Mouse (Mus musculus) mouse embryonic stem cell (cell line): ENCODE results near the gene Prune2.

Experiments
- in situ Hi-C, 2 experiments: fragments of 300-500 bp; cut with MboI; formaldehyde crosslinking; loops; 1 replicate in 1 of 2; 3 replicates in 1 of 2; pipeline ENCODE4 v1.14.3; 2019 to 2020; ENCODE audit warnings: low sequenced_read_pairs in 2 of 2, low pct_unique_long_range_greater_than_20kb in 1 of 2, mixed read lengths in 1 of 2; ENCODE audit not compliant: unreplicated experiment in 1 of 2

Gene Prune2

DNA sequence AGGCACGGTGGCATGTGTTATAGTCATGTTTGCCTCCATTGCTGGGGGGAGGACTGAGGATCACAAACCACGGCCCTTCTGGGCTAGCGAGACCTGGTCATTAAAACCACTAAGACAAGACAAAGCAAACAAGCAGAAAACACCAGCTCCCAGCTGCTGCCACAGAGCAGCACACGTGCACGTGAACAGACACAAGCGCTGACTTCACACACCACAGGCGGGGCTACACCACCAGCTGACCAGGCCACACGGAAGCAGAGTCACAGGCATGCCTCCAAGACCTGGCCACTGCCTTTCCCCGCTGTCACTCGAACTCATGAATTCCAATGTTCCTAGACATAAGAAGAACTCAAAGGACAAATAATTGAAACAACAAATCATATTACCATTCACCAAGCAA lies 125.5 kb downstream of the Prune2 start:
- in situ Hi-C loops, result no loop called here

DNA sequence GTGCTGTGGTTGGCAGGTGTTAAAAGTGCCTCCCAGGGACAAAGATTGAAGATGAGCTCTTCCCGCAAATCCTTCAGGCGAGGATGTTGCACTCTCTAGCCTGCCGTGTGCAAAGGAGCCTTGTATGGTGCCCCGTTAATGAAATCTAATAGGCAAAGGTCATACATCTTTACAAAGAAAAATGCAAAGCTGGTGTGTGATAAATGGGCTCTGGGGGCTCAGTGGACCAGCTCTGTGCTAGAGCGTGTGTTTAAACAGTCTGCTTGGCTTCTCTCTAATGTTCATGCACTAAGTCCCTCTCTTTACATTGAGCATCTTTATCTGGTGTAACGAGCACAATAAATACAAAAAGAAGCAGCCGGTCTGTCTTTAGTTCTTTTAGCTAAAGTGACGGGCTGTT lies 138.1 kb downstream of the Prune2 start:
- in situ Hi-C loops, result no loop called here

DNA sequence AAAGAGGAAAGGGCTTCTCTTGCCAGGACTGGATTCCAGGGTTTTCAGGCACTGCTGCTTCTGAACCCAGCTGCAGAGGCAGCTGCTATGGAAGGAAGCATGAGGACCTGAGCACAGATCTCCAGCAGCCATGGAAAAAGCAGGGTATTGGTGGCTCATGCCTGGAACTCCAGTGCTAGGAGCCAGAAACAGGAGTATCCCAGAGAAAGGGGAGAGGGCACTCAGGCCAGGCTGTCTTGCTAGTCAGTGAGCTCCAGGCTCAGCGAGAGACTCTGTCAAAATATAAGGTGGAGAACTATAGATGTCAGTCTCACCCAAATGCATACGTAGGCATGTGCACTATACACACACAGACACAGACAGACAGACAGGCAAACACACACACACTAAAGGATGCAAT lies 140.4 kb downstream of the Prune2 start:
- in situ Hi-C loops, result no loop called here

DNA sequence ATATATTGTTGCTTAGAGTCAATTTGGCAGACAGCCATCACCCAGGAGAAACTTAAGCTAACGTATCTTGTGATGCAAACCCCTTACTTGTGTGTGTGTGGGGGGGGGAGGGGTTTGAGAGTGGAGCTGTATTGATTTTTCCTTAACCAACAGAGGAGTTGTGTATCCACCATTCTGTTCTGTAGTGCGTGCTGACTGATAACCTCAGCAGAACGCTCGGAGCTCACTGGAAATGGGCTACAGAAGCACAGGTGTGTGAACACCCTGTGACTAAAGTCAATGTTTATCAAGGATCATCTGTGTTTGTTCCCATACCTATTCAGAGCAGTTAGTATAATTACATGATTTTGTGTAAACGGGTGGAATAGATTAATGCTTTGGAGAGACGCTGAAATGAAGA lies 141.3 kb downstream of the Prune2 start:
- in situ Hi-C loops, result no loop called here

DNA sequence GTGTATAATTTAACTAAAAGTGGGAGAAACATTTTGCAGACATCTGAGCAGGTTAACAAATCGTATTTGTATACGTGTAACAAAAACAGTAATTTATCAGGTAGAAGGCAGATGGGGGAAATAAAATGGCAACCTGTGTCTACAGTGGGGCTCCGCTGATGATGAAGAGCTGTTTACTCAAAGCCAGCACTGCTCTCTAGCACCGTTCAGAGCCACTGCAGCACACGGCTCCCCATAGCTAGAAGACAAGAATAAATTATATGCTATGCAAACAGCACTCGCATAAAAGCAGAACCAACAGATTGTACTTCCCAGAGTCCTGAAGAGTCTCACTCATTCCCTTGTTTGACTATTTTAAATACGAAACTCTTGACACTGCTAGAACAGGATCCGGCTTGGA lies 152.9 kb downstream of the Prune2 start:
- in situ Hi-C loops, result no loop called here

DNA sequence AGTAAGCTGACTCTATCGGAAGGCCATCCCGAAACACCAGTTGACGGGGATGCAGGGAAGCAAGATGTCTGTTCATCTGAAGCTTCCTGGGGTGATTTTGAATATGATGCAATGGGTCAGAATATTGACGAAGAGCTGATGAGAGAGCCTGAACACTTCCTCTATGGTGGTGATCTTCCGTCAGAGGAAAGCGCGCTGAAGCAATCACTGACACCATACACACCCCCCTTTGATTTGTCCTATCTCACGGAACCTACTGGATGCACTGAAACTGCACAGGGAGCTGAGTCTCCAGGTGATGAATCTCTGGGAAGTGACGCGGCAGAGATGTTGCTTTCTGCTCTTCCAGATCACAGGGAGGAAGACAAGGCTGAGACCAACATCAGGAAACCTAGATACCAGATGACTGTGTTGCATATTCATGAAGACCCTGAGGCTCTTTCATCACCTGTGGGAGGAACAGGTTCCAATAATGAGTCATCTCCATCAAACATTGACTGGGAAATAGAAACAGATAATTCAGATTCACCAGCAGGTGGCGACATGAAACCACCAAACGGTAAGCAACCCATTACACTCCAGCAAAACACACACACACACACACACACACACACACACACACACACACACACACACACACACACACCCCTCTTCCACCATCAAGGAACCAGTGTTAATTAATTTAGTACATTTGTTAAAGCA lies 168.3 kb downstream of the Prune2 start:
- in situ Hi-C loops, result loop anchor here (5.0 kb wide), 2 partner anchors 238 to 248 kb away; partner anchors contain the start of gene Gcnt1 (in 1 of the 2)

DNA sequence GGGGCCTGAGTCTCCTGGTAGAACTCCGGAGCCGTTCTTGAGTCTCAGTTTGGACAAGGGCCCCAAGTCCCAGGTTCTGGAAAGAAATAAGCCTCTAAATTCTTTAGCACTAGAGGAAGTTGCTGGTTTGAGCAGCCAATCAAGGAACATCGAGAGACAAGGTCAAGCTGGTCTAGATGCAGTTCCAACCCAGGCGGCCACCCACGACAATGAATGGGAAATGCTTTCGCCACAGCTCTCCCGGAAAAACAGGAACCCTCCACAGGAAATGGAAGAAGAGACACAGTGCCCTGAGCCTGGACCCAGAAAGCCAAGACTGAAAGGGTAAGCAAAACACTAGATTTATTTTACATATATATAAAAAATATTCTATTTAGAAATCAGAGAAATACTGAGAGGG lies 169.5 kb downstream of the Prune2 start:
- in situ Hi-C loops, result no loop called here

DNA sequence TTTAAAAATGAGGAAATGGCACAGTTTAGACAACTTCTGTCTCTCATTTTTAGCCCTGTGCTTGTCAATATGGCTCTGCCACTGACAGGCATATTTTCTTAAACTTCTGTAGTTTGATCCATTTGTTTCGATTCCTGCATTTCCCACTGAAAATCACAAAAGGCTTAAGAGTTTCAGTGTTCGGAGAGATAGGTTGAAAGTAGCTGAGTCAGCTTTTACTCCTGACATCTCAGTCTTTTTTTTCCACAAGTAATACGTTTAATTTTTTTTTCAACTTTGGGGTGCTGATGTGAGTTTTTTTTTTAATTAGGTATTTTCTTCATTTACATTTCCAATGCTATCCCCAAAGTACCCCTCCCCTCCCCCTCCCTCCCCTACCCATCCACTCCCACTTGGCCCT lies 174.6 kb downstream of the Prune2 start:
- in situ Hi-C loops, result no loop called here

DNA sequence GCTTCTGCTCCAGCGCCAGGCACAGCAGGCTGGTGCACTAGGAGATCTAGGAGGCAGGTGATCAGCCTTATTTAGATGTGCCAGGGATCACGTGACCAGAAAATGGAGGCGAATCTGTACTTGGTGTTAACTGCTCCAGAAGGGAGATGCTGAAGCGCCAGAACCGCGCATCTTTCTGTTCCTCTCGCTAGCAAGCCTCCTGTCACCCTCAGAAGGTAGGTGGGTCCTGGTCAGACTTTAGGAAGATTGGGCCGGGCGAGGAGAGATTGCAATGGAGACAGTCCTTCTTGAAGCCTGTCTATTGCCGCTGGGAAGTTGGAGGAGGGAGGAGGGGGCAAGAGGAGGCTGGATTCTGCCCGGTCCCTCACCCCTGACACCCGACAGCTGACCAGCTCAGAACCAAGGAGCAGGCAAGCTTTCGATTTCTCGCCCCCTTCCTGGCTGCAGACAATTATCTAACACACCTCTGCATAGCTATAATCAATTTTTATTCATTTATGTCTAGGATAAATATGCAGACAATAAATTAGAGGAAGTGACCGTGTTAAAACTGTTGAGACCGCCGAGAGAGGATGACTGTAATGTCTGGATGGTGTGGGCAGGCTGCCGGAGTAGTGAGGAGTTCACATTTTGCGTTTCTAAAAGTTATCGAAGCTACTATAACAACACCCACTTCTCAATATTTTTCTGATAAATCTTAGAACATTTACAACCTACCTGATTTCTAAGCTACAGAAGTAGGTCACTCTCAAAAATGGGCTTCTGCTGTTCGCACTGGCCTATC lies 181.0 kb downstream of the Prune2 start:
- in situ Hi-C loops, result no loop called here

DNA sequence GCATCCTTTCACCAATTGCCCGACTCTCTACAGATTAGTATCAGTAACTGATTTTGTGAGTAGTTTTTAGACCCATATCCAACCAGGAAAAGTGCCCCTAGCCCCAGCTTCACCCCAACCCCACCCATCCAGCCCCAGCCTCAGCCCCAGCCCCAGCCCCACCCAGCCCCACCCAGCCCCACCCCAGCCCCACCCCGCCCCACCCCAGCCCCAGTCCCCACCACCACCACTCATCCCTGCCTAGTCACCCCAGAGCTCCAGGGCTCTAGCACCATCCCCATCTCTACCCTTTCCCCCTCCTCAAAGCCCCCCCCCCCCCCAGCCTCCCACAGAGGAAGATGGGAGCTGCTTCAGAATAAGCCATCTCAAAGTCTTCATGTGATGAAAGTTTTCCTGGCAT lies 181.7 kb downstream of the Prune2 start:
- in situ Hi-C loops, result no loop called here

DNA sequence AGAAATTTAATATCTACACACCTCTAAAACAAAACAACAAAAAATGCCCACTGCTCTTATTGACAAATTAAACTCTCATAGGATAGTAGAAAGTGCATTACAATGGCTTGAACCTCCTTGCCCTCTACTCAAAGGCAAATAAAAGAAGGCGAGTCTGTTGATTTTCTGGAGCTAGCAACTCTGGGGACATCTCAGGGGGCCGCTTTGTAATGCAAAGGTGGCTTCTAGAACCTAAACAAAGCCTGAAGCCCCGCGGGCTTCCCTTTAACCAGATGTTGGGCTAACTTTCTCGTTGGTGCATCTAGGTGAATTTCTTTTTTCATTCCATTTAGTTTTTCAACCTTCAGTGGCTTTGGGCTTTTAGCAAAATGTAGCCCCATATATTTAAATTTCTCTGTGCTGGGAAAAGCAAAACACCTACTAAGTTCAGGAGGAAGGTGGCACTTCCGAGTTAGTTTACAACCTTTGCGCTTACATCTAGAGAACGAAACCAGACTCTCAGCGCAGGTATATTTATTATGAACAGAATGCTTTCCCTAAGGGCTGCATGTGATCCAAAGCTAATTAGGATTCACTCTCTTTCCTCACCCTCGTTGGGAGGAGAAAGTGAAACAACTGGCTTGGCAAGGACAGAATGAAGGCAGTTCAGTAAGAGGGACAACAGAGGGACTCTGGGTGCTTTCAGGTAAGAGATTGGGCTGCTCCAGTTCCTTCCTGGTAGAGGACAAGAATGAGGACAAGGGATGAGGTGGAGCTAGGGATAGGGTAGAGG lies 182.4 kb downstream of the Prune2 start:
- in situ Hi-C loops, result no loop called here

DNA sequence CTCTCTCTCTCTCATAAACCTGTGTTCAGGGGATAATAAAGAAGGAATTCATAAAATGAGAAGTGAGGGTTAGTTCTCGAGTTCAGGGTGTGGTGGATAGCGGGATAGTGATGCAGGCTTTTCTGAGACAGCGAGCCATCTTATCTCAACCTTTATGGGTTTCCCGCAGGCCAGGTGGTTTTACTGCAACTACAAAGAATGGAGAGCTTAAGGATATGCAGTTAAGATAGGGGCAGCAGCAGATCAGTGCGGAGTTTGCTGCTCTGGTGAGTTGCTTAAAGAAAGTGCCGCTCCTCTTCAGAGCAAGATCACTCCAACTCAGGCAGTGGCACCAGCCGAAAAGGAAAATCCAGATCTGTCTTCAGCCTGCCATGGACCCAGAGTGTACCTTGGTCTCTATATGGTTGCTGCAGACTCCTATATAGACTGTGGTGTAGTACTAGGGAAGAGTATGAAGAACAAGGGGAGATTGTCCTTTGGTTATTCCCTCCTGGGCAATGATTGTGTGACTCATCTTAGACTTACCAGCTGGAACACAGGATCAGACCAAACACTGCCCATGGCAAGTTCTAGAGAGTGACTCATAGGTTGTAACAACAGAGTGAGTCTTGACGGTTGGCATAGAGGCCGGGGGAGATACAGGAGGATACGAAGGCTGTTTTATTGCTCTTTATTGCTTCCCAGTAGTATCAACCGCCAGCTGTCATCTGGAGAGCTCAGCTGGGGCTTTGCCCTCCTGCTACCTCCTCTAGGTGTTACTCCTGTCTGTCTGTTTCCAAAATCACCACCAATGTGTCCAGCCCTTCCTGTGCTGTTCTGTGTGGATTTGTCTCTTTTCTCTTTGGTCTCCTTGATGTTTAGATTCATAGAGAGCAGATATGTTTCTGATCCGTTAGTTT lies 184.3 kb downstream of the Prune2 start:
- in situ Hi-C loops, result no loop called here

DNA sequence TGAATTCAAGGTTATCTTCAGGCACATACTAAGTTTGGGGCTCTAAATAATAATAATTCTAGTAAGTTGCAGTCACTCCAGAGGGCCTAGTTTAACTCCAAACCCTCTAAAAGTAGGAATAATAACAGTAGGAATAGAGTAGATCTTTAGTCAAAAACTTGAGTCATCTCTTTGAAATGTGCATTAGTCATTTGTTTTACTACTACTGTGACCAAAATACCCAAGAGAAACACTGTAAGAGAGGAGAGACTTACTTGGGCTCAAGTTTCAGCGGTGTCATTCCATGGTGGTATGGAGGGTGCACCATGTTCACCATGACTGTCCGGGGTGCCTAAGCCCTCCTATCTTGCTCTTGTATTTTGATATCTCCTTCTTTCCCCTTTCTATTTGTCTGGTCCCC lies 187.3 kb downstream of the Prune2 start:
- in situ Hi-C loops, result no loop called here

DNA sequence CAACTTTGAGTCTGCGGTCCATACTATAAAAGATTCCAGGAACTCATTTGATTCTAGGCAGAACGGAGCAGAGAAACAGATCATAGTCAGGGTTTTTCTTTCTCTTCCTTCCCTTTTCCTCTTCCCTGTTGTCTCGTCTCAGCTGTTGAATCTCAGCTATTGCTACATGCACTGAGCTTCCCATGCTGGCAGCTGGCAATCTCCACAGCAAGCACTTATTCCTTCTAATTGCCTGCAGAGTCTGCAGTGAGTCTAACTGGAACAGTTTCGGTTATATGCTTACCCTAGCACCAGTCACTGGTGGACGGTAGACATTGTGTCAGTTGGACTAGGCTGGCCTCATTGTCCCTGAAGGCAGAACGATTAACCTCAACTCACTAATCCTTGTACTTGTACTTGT lies 188.3 kb downstream of the Prune2 start:
- in situ Hi-C loops, result no loop called here

DNA sequence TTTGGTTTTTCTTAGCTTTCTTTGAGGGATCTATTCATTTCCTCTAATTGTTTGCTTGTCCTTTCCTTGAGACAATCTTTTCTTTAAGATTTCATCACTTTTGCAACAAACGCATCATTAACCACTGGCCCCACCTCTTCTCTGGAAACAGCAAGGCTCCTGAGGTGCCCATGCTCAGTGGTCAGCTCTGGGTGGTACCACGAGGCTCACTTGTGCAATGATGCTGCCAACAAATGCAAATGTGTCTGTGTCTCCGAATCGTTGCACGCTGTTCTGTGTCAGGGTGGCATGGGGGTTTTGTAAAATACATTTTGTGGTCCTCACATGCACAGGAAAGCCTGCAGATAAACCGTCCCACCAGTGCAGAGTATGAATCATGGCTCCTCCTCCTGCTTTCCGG lies 194.1 kb downstream of the Prune2 start:
- in situ Hi-C loops, result no loop called here

DNA sequence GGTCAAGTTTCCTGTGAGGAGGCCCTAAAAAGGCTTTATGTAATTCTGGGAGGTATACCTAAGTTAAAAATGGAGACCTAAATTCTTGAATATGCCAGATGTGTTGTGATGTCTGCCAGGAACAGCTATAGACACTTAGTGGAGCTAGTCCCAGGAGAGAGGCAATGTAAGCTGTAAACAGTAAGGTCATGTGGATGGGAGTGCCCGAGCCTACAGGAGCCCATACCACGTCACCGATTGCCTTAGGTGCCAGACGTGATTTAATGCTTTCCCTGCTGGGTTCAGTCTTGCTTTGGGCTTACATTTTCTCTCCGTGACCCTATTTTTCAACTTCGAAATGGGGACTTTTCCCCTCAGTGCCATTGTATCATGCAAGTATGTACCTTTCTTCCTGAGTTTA lies 195.9 kb downstream of the Prune2 start:
- in situ Hi-C loops, result no loop called here

DNA sequence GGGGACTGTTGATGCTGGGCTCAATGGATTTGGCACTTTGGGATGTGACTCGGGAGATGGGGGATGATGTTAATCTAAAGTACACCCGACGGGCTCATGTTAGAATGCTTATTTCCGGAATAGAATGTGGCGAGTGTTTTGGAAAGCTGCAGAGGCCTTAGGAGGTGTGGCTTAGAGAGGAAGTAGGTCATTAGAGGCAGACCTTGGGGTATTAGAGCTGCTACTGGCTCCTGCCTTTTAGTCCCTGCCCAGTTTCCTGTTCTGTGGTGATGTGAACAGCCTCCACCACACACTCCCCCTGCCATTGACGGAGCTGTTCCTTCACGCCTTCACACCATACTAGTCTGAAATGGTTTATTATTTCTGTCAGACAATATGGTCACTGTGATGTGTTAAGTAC lies 196.5 kb downstream of the Prune2 start:
- in situ Hi-C loops, result no loop called here

DNA sequence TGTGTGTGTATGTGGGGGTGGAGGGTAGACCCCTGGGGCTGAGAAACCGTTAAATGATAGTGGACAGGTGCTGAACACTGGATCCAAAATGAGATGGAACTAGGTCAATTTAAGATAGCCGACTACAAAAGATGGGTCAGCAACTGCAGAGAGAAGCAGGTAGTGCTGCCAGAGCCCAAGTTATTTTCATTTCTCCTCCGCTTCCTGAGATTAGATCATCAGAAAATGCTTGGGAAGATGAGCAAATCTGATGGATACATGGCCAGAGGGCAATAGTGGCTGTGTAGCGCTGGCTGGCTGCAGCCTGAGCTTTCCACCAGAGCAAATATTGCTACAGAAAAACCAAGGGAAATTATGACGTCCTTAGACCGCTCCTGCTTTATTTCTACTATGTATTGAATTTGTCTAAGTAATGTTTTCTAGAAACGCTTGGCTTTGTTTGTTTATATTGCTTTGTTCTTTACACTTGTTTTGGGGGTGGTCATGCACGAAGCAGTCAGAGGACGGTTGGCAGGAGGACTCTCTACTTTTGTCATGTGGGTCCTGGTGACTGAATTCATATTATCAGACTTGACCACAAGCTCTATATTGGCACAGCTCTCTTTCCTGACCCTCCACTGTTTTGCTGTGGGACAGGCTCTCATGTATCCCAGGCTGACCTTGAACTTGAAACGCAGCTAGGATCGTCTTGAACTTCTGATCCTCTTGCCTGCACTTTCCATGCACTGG lies 198.2 kb downstream of the Prune2 start:
- in situ Hi-C loops, result no loop called here
